Mouse (Mus musculus) kidney, adult 2 months (tissue): ENCODE data around the gene Slbp.

ENCODE experiments used
- CTCF ChIP-seq: fragments of 200-500 bp; conservative IDR thresholded peaks from 2 replicates; pipeline ENCODE4 v1.5.1; 2011; ENCODE audit warnings: low read depth, mild to moderate bottlenecking, control low read depth, low read length, moderate library complexity, mixed read lengths; ENCODE audit not compliant: insufficient read depth, insufficient read length
- POLR2A ChIP-seq: fragments of 200-500 bp; IDR thresholded peaks from one replicate; pipeline ENCODE4 v1.6.1; 2011; ENCODE audit warnings: low read depth, low read length, control low read depth

- no peak for TF ChIP-seq POLR2A
- TF ChIP-seq CTCF, result no peak
Observed at GRCm38 (mm10) chr5:33681044-33681443, 28.7 kb upstream of the Slbp start.
